Mouse (Mus musculus): ENCODE data around the gene Tiprl. TPM values are rescaled to one million over a fixed set of nuclear protein-coding genes. Genes with fewer than 3 reads are reported as not detected.

Gene Tiprl
- total and polyA plus RNA-seq, 3 experiments, result 36.1 to 82.2 (median 45.7) TPM

GRCm38 (mm10) chr1:165236321-165237298, at the start of gene Tiprl (continued):
- TF ChIP-seq KAT2A (IDR thresholded peaks at IDR 0.05; ENCODE audit: insufficient replicate concordance, low read length) (peak; percentile 85; the same call in 1 of the 2 replicates), SMC3 (IDR thresholded peaks at IDR 0.05; ENCODE audit: low read depth, low read length) (no peak)

- Histone ChIP-seq H3K9ac (ENCODE audit: insufficient read depth, low read depth) (no peak overlapping the region), H3K27me3 (replicated peaks) (peaks cover 35% of the 10 kb centered on the region), H3K27ac (ENCODE audit: insufficient read depth, low read depth) (no peak overlapping the region), H3K4me3 (replicated peaks in 1 of 3; ENCODE audit: low read depth in 2 of 3, low read length in 2 of 3, poor library complexity in 1 of 3) (no peak overlapping the region), H3K79me2 (replicated peaks; ENCODE audit: control insufficient read depth, extremely low read depth, insufficient read depth, poor library complexity, severe bottlenecking) (no peaks in the 10 kb centered on the region), H3K4me2 (ENCODE audit: insufficient read depth, low read depth, poor library complexity, severe bottlenecking) (no peak overlapping the region), H3K4me1 (ENCODE audit: control insufficient read depth in 1 of 2, insufficient read depth in 2 of 2) (peaks cover 6 to 16% of the 10 kb centered on the region in 2 experiments), H3K36me3 (replicated peaks in 1 of 2; ENCODE audit: control insufficient read depth in 1 of 2, insufficient read depth in 1 of 2, low read length in 1 of 2) (no peaks in the 10 kb centered on the region), H3K9me3 (replicated peaks; ENCODE audit: low read length) (no peaks in the 10 kb centered on the region)
- DNase-seq (ENCODE audit: extremely low read depth), result no peak
- dilution Hi-C loops (cut with MboI; ENCODE audit: extremely low pct_ligation_motif_present, extremely low pct_unique_long_range_greater_than_20kb, low sequenced_read_pairs), result no loop called here
- TF ChIP-seq ELF1 (IDR thresholded peaks at IDR 0.05; ENCODE audit: low read depth, low read length), result no peak
- no peak for TF ChIP-seq MEF2A (IDR thresholded peaks at IDR 0.05; ENCODE audit: borderline replicate concordance, low read depth, low read length)
- in situ Hi-C loops (cut with MboI; ENCODE audit: low pct_ligation_motif_present, low pct_unique_long_range_greater_than_20kb, low sequenced_read_pairs), result no loop called here
Observed at GRCm38 (mm10) chr1:165284096-165284495, 47.3 kb upstream of the Tiprl start.

- Histone ChIP-seq H3K9me3 (replicated peaks; ENCODE audit: low read length) (no peaks in the 10 kb centered on the region), H3K4me3 (replicated peaks in 1 of 3; ENCODE audit: low read depth in 2 of 3, low read length in 2 of 3, poor library complexity in 1 of 3) (no peak overlapping the region), H3K79me2 (replicated peaks; ENCODE audit: control insufficient read depth, extremely low read depth, insufficient read depth, poor library complexity, severe bottlenecking) (no peaks in the 10 kb centered on the region), H3K36me3 (replicated peaks in 1 of 2; ENCODE audit: control insufficient read depth in 1 of 2, insufficient read depth in 1 of 2, low read length in 1 of 2) (no peaks in the 10 kb centered on the region), H3K4me2 (ENCODE audit: insufficient read depth, low read depth, poor library complexity, severe bottlenecking) (no peak overlapping the region), H3K27ac (ENCODE audit: insufficient read depth, low read depth) (no peak overlapping the region), H3K9ac (ENCODE audit: insufficient read depth, low read depth) (no peak overlapping the region), H3K27me3 (replicated peaks) (peaks cover 35% of the 10 kb centered on the region), H3K4me1 (ENCODE audit: control insufficient read depth in 1 of 2, insufficient read depth in 2 of 2) (peaks cover 6 to 16% of the 10 kb centered on the region in 2 experiments)
- in situ Hi-C loops (cut with MboI; ENCODE audit: low pct_ligation_motif_present, low pct_unique_long_range_greater_than_20kb, low sequenced_read_pairs), result no loop called here
- dilution Hi-C loops (cut with MboI; ENCODE audit: extremely low pct_ligation_motif_present, extremely low pct_unique_long_range_greater_than_20kb, low sequenced_read_pairs), result no loop called here
- DNase-seq (ENCODE audit: extremely low read depth), result no peak
- no peak for TF ChIP-seq PAX5 (IDR thresholded peaks at IDR 0.05; ENCODE audit: low read length)
- no peak for TF ChIP-seq RCOR1 (conservative IDR thresholded peaks at IDR 0.05; ENCODE audit: low read depth, low read length)
- TF ChIP-seq CTCF (conservative IDR thresholded peaks at IDR 0.05 in 1 of 2, IDR thresholded peaks at IDR 0.05 in 1 of 2; ENCODE audit: low read depth in 2 of 2, low read length in 2 of 2), result no peak
- TF ChIP-seq ZNF384 (IDR thresholded peaks at IDR 0.05; ENCODE audit: low read depth, low read length), result no peak
- TF ChIP-seq KAT2A (IDR thresholded peaks at IDR 0.05; ENCODE audit: insufficient replicate concordance, low read length), result no peak
- no peak for TF ChIP-seq USF2 (conservative IDR thresholded peaks at IDR 0.05; ENCODE audit: low read depth, low read length)
- TF ChIP-seq POLR2AphosphoS2 (IDR thresholded peaks at IDR 0.05; ENCODE audit: low read depth, low read length), result no peak
- TF ChIP-seq ZKSCAN1 (IDR thresholded peaks at IDR 0.05; ENCODE audit: borderline replicate concordance, low read depth, low read length), result no peak
- TF ChIP-seq SMC3 (IDR thresholded peaks at IDR 0.05; ENCODE audit: low read depth, low read length), result no peak
- no peak for TF ChIP-seq CHD1 (IDR thresholded peaks at IDR 0.05; ENCODE audit: low read depth, low read length)
- TF ChIP-seq MEF2A (IDR thresholded peaks at IDR 0.05; ENCODE audit: borderline replicate concordance, low read depth, low read length), result no peak
- TF ChIP-seq ZC3H11A (IDR thresholded peaks at IDR 0.05; ENCODE audit: low read depth, low read length), result no peak
- no peak for TF ChIP-seq UBTF (IDR thresholded peaks at IDR 0.05; ENCODE audit: low read depth, low read length)
- TF ChIP-seq SIN3A (IDR thresholded peaks at IDR 0.05; ENCODE audit: low read length), result no peak
Observed at GRCm38 (mm10) chr1:165282967-165283345, 46.2 kb upstream of the Tiprl start.

All from CH12.LX (cell line).